Mouse (Mus musculus): ENCODE data around the gene Phf2. TPM values are rescaled to one million over a fixed set of nuclear protein-coding genes. Genes with fewer than 3 reads are reported as not detected.

Gene Phf2
- total RNA-seq, 4 experiments from 2014 or later, result 35.5 to 40.5 (median 37.5) TPM

- DNase-seq (ENCODE audit: low spot score in 2 of 2), result no peak
These were observed 12.9 kb downstream of the Phf2 start for GRCm38 (mm10) chr13:48858054-48858453.

GRCm38 (mm10) chr13:48857246-48857932 is 13.5 kb downstream of the Phf2 start:
- no peak for DNase-seq (ENCODE audit: low spot score in 2 of 2)

- DNase-seq (ENCODE audit: low spot score in 2 of 2), result no peak
These were observed 17.0 kb downstream of the Phf2 start for GRCm38 (mm10) chr13:48853947-48854346.

GRCm38 (mm10) chr13:48853475-48853874 is 17.4 kb downstream of the Phf2 start:
- DNase-seq (ENCODE audit: low spot score in 2 of 2), result no peak

- no peak for DNase-seq (ENCODE audit: low spot score in 2 of 2)
These were observed 18.1 kb downstream of the Phf2 start for GRCm38 (mm10) chr13:48852859-48853258.

- no peak for DNase-seq (ENCODE audit: low spot score in 2 of 2)
These were observed 19.2 kb downstream of the Phf2 start for GRCm38 (mm10) chr13:48851719-48852118.

GRCm38 (mm10) chr13:48850771-48851170 is 20.1 kb downstream of the Phf2 start:
- DNase-seq (ENCODE audit: low spot score in 2 of 2), result no peak

- no peak for DNase-seq (ENCODE audit: low spot score in 2 of 2)
These were observed 20.6 kb downstream of the Phf2 start for GRCm38 (mm10) chr13:48850326-48850725.

- DNase-seq (ENCODE audit: low spot score in 2 of 2), result no peak
These were observed 21.8 kb downstream of the Phf2 start for GRCm38 (mm10) chr13:48849155-48849554.

GRCm38 (mm10) chr13:48845308-48845707 is 25.6 kb downstream of the Phf2 start:
- no peak for DNase-seq (ENCODE audit: low spot score in 2 of 2)

- DNase-seq (ENCODE audit: low spot score in 2 of 2), result no peak
These were observed 27.4 kb downstream of the Phf2 start for GRCm38 (mm10) chr13:48843530-48843929.

GRCm38 (mm10) chr13:48841905-48842592 is 28.9 kb downstream of the Phf2 start:
- no peak for DNase-seq (ENCODE audit: low spot score in 2 of 2)

GRCm38 (mm10) chr13:48838284-48838683 is 32.6 kb downstream of the Phf2 start:
- DNase-seq (ENCODE audit: low spot score in 2 of 2), result no peak

GRCm38 (mm10) chr13:48837537-48837936 is 33.4 kb downstream of the Phf2 start:
- DNase-seq (ENCODE audit: low spot score in 2 of 2), result no peak

- no peak for DNase-seq (ENCODE audit: low spot score in 2 of 2)
These were observed 40.2 kb downstream of the Phf2 start for GRCm38 (mm10) chr13:48830528-48831250.

- DNase-seq (ENCODE audit: low spot score in 2 of 2), result no peak
These were observed 41.1 kb downstream of the Phf2 start for GRCm38 (mm10) chr13:48829780-48830179.

GRCm38 (mm10) chr13:48822871-48823270 is 48.0 kb downstream of the Phf2 start:
- DNase-seq (ENCODE audit: low spot score in 2 of 2), result no peak

GRCm38 (mm10) chr13:48822288-48822687 is 48.6 kb downstream of the Phf2 start:
- DNase-seq (ENCODE audit: low spot score in 2 of 2), result no peak

GRCm38 (mm10) chr13:48819131-48819530 is 51.8 kb downstream of the Phf2 start:
- DNase-seq (ENCODE audit: low spot score in 2 of 2), result no peak

GRCm38 (mm10) chr13:48814406-48814805 is 56.5 kb downstream of the Phf2 start:
- no peak for DNase-seq (ENCODE audit: low spot score in 2 of 2)

- no peak for DNase-seq (ENCODE audit: low spot score in 2 of 2)
These were observed 59.9 kb downstream of the Phf2 start for GRCm38 (mm10) chr13:48810991-48811390.

GRCm38 (mm10) chr13:48810274-48810823 is 60.6 kb downstream of the Phf2 start:
- no peak for DNase-seq (ENCODE audit: low spot score in 2 of 2)

All from layer of hippocampus, adult 8-10 months (tissue).